Mouse (Mus musculus) heart, postnatal 14 days (tissue): Measurements from ENCODE around the gene Gm17651. TPM values are rescaled to one million over a fixed set of nuclear protein-coding genes. Genes with fewer than 3 reads are reported as not detected.

Experiments used
- DNase-seq, 2 experiments: peaks; one replicate each; pipeline ENCODE4 v3.0.0; 2021 to 2022
- intact Hi-C: fragments of 180-260 bp; cut with DNase I; formaldehyde crosslinking; loops from one replicate; pipeline ENCODE4 v1.15.1; 2025
- long read RNA-seq, 2 experiments: library from polyadenylated mRNA; stranded (forward); transcript quantifications; one replicate each; pipeline ENCODE4 v2.0.0; 2021
- total RNA-seq, 2 experiments: library from RNA; stranded (reverse); gene quantifications; 2 replicates each; pipeline ENCODE4 v1.2.3; 2021

Gene Gm17651
- not detected for total RNA-seq
- long read RNA-seq, experiment 1 = 0 reads
- long read RNA-seq, experiment 2 = 0 reads

GRCm38 (mm10) chr3:97674644-97675110, at the start of gene Gm17651:
Gene Gm17651, minus strand, starts transcription at chr3:97674694.
- intact Hi-C loops = no loop called here
- DNase-seq = no peak

DNA sequence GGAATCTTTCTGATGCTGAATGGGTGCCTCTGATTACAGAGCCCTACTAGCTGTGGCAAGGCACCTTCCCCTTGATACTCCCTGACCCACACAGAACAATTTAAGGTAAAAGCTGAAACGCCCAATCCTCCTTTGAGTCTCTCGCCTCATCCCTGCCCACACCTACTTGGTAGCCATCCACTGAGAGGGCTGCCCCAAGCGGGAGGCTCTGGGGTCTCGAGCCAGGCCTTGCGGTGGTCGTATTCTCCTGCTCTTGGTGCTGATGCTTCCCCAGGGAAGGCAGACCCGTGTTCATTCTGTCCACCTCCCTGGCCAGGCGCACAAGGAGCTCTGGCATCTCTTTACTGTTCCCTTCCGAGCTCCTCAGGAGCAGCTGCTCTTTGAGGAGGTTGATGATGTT, 44.6 kb upstream of the Gm17651 start:
- intact Hi-C loops = no loop called here
- no peak for DNase-seq

- intact Hi-C loops = no loop called here
- no peak for DNase-seq
Measured at GRCm38 (mm10) chr3:97715922-97716321, 41.4 kb upstream of the Gm17651 start.

- no peak for DNase-seq
- intact Hi-C loops = no loop called here
Measured at GRCm38 (mm10) chr3:97710881-97711280, 36.4 kb upstream of the Gm17651 start.

- no peak for DNase-seq
- intact Hi-C loops = no loop called here
Measured at GRCm38 (mm10) chr3:97710134-97710533, 35.6 kb upstream of the Gm17651 start.

DNA sequence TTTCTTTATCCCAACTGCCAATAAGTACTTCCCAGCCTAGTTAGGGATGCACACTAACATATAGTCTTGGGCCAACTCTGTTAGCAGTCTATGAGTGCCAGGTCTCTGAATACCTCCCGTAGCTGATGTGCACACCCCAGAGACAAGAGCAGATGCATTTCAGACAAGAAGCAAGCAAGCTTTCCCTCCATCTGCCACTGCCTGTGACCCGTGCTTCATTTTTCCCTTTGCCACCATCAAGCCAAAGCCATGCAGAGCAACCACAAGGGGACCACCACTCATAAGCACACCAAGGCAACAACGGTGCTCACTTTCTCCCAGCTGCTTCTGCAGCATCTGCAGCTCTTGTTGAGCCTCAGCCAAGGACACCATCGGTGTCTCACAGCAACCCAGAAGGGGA, 32.1 kb upstream of the Gm17651 start:
- no peak for DNase-seq
- intact Hi-C loops = no loop called here

DNA sequence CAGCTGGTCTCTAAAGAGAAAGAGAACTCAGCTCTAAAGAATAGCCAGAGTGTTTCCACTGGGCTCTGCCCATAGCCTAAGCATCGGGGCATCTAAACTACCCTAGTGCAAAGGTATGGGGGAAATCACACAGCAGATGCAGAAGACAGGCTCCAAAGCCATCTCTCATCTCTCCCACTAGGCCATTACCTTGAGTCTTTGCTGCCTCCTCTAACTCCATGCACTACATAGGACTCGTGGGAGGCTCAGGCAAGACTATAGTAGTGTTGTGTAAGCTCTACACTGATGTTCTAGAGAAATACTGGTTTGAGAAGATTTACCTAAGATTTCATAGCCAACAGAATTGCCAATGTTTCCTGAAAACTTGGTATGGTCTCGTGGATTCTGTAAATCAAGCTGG, 31.0 kb upstream of the Gm17651 start:
- no peak for DNase-seq
- intact Hi-C loops = no loop called here

GRCm38 (mm10) chr3:97702448-97703080, 28.1 kb upstream of the Gm17651 start:
- intact Hi-C loops = no loop called here
- no peak for DNase-seq

DNA sequence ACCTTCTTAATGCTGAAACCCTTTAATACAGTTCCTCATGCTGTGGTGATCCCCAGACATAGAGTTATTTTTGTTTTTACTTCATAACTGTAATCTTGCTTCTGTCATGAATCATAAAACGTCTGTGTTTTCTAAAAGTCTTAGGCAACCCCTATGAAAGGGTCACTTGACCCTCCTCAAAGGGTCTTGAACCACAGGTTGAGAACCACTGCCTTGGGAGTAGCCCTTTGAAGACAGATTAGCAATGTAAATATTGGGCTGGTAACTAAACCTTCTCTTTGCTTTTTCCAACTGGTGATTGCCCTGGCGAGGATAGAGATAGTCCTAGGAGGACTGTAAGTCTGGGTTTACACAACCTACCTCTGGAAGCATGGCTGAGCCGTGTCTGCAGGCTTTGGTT, 26.7 kb upstream of the Gm17651 start:
- intact Hi-C loops = no loop called here

DNA sequence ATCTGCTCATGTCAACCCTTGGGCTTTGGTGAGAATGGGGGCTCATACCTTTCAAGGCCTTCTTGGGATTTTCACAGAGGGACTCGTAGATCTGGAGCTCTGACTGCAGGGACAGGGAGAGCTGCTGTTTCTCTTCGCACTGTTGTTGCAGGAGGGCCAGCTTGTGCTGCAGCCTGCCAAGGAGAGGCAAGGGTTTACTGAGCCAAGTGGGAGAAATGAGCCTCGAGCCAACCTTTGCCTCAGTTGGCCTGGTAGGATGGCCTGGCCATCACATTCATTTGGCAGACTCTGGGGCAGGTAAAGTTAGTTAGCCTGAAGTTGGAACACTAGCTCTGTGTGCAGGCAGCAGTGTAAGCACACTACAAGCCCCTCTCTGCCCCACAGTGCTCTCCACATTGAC, 24.6 kb upstream of the Gm17651 start:
- DNase-seq = no peak
- intact Hi-C loops = no loop called here

More for the DNA sequence above, 26.7 kb upstream of the Gm17651 start:
- no peak for DNase-seq

DNA sequence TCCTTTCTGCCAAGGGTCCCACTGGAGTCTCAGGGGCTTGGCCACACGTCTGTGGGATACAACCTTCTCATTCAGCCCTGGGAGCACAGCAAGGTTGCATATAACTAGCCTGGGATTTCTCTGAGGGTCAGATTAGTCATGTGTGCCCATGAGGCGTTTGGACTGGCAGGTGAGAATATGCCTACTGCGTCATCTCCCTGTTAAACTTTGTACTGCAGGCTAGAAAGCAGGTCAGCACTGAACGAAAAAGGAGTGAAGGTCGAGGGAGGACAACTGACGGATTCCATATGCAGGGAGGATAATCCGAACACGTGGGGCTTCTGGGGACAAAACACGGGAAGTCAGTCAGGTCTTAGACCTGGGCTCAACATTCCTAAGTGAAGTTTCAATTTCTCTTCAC, 22.8 kb upstream of the Gm17651 start:
- intact Hi-C loops = no loop called here
- no peak for DNase-seq

- intact Hi-C loops = no loop called here
- DNase-seq = no peak
Measured at GRCm38 (mm10) chr3:97696866-97697265, 22.4 kb upstream of the Gm17651 start.

GRCm38 (mm10) chr3:97693806-97694205, 19.3 kb upstream of the Gm17651 start:
- intact Hi-C loops = no loop called here
- DNase-seq = no peak

DNA sequence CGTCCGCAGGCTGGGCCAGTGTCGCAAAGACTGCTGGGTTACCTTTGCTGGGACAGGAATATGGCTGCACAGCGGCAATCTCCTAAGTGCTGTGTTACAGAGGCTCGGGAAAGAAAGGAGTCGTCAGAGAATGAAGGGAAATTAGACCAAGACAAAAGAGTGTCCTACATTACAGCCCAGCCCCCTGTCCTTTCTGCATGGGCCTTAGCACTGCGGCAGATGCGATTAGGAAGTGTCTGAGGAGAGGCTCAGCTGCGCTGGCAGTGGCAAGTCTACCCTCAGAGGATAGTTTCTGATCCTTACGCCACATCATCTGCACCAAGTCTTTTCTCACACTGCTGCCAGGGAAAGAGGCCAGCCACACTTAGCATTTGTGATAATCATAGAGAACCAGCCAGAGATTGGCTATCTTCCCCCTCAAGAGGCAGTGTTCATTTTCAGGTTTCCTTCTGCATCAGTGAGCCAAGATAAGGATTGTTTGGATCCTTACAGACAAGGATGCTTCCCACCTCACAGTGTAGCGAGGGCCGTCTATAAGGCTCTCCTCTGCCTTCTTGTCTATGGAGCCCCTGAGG, 17.0 kb upstream of the Gm17651 start:
- intact Hi-C loops = no loop called here
- DNase-seq = no peak

DNA sequence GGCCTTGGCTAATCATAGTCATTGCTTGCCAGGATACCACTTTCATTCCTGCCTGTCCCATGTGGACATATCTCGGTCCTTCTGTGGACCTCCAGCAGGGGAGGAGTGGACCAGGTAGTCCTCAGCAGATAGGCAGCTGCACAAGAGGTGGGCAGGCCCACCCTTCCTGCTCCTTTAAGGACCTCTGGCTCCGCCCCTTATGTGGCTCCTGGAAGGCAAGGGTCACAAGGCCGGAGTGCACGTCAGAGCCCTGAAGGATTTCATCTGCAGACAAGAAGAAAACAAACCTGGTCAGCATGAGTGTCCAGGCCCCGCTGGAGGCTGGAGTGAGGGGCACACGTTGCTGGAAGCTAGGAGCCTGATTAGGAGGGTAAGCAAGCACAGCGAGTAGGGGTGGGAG, 16.1 kb upstream of the Gm17651 start:
- no peak for DNase-seq
- intact Hi-C loops = no loop called here

DNA sequence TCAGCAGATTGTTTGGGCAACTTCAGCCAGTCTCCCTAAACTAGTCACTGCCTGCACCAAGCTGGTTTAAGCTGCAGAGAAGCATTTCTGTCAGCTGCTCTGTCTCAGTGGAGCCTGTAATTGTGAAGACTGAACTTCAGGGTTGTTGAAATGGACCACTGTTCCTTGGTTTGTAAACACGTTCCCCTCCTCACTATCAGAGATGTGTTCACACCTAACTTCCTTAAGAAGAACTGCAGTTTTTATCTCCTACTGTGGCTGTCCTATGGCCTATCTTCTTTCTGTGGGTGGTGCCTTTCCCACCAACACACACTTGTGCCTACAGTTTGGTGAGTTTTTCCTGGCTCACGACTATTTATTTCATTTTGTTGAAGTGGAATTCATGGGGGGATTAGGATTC, 14.8 kb upstream of the Gm17651 start:
- intact Hi-C loops = no loop called here
- no peak for DNase-seq

- intact Hi-C loops = no loop called here
- DNase-seq = no peak
Measured at GRCm38 (mm10) chr3:97686372-97687117, 12.1 kb upstream of the Gm17651 start.

DNA sequence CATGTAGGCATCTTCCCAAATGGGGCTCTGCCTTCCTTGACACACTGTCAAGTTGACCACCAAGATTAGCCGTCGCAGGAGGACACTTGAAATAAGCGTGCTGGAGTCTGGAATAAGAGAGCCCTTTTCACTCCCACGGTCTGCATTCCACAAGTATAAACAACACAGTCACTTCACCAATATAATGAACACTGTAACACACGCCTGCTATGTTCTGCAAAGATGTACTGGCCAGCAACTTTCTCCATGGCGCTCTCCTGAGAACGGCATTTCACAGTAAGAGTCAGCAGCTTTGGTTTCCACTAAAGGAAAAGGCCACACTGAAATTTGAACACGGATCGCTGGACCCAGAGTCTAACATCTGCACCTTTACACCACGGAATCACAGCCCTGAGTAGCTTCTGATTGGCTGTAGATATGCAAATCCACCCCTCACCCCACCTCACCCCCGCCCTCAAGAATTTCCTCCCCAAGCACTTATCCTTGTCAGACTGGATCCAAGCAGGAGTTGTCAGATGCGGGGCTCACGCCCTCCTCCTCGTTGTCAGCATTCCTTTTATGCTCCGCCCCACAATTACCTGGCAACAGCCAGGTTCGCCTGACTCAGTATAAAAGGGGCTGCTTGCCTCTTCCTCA, 9.2 kb upstream of the Gm17651 start:
- no peak for DNase-seq
- intact Hi-C loops = no loop called here

GRCm38 (mm10) chr3:97682576-97682975, 8.1 kb upstream of the Gm17651 start:
- intact Hi-C loops = no loop called here
- no peak for DNase-seq

DNA sequence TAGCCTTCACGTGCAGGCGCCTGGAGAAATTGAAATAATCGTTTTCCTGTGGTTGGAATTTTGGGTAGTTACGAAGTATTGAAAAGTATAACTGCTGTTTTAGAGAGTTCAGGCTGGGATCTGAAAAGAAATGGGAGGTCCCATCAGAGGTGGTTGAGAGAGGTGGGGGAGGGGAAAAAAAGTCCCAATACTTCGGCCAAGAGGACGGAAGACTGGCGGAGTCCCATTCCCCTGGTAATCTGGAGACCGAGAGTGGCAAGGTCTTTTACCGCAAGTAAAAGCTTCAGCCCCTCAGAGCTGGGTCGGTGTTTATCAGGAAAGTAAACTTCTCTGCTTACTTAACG, 7.6 kb upstream of the Gm17651 start:
- intact Hi-C loops = no loop called here
- DNase-seq = no peak
